Mouse (Mus musculus): Measurements from ENCODE around the gene Larp7.

Gene Larp7

DNA sequence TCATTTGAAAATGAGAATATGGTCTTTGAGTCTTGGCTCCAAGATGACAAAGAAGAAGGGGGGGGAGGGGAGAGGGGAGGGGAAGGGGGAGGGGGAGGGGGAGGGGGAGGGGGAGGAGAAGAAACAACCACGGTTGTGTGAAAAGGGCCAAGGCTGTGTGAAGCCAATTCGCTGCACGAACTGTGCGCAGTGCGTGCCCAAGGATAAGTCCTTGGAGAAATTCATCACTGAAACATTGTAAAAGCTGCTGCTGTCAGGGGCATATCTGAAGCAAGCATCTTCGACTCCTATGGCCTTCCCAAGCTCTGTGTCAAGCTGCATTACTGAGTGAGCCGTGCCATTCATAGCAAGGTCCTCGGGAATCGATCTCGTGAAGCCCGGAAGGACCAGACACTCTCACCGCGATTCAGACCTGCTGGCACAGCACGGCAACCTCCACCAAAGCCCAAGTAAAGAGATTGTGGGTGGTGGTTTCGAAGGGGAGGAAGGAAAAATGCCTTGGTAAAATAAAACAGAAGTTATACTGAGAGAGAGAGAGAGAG lies 40.3 kb downstream of the Larp7 start:
- no peak for DNase-seq (ENCODE audit: low spot score in 2 of 2)

- DNase-seq (ENCODE audit: low spot score in 2 of 2): peak in 1 of 2 experiments; percentile 20
These were observed 41.1 kb downstream of the Larp7 start for GRCm38 (mm10) chr3:127511786-127512746.

GRCm38 (mm10) chr3:127507878-127508783 lies 45.0 kb downstream of the Larp7 start:
- no peak for DNase-seq (ENCODE audit: low spot score in 2 of 2)

- peak; percentile 59 to 72 for DNase-seq (ENCODE audit: low spot score in 2 of 2)
These were observed 54.3 kb downstream of the Larp7 start, which contains the start of gene Ank2 for GRCm38 (mm10) chr3:127498742-127499400. Gene Ank2 (minus strand): TSS chr3:127499350.

DNA sequence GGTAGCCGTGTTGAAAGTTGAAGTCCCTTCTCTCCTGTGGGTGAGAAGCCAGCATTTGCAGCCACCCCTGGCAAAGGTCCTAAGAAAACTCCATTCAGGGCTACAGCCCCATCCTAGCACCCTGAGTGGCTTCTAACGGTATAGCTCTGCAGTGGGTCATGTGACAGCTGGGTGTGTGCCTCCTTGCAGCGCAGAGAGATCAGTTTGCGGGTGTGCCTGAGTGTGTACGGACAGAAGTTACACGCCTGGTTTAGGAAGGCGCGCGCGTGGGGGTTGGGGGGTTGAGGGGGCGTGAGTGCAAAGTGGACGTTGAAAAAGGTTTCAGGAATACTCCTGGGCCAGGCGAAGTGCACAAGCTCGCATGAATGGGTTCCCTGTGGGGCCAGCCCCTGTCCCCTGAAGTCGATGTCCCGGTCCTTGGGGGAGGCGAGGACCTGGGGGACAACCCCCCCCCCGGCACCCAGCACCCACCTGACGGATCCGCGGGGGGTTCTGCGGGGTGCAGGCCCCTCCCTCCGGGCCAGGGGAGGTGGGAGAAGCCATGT lies 54.9 kb downstream of the Larp7 start:
- DNase-seq (ENCODE audit: low spot score in 2 of 2): peak in 1 of 2 experiments; percentile 50

- no peak for DNase-seq (ENCODE audit: low spot score in 2 of 2)
These were observed 60.5 kb downstream of the Larp7 start for GRCm38 (mm10) chr3:127492663-127493062.

DNA sequence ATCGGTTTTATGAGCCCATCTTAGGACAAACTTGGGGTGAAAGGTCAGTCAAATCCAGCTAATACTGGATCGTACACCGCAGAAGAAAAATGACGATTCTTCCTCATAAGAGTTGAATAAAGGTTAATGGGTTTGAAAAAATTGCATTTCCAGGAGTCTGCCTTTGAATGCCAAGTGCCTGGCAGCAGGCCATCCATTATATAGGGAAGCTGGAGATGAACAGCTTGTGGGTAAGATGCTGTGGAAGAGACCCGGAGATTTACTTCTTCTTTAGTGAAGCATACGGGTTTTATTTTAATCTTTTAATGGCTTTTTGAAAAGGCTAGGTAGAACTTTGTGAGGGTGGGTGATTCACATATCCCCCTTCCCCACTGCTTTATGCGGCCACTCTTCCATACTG lies 65.8 kb downstream of the Larp7 start:
- DNase-seq (ENCODE audit: low spot score in 2 of 2): peak in 1 of 2 experiments; percentile 15

All from left cerebral cortex, adult 9 months (tissue).